Mouse (Mus musculus) CD4-positive, CD25-positive, alpha-beta regulatory T cell, adult 2 months (primary cell): Measurements from ENCODE around the gene Pxmp4.

ENCODE experiments used
- DNase-seq: peaks from one replicate; pipeline ENCODE4 v3.0.0-alpha.2; 2012; ENCODE audit warnings: low read depth, low spot score

The Pxmp4 gene

GRCm38 (mm10) chr2:154613118-154614115 lies 9.9 kb upstream of the Pxmp4 start, which contains the start of the genes Zfp341 and 4930519P11Rik:
Gene Zfp341 (plus strand): TSS chr2:154613297.
Gene 4930519P11Rik (minus strand): TSS chr2:154613437.
- peak; percentile 96 for DNase-seq

- peak; percentile 30 for DNase-seq
Measured at GRCm38 (mm10) chr2:154609050-154609767, 5.7 kb upstream of the Pxmp4 start.

GRCm38 (mm10) chr2:154606965-154607364 lies 3.5 kb upstream of the Pxmp4 start:
- no peak for DNase-seq

GRCm38 (mm10) chr2:154604156-154604555 lies 648 bp upstream of the Pxmp4 start:
- DNase-seq: peak; percentile 54

- peak; percentile 10 for DNase-seq
Measured at GRCm38 (mm10) chr2:154603007-154603637, 386 bp downstream of the Pxmp4 start.

- DNase-seq: no peak
Measured at GRCm38 (mm10) chr2:154601324-154601723, 2.2 kb downstream of the Pxmp4 start.

GRCm38 (mm10) chr2:154600586-154600985 lies 2.9 kb downstream of the Pxmp4 start:
- DNase-seq: no peak

- no peak for DNase-seq
Measured at GRCm38 (mm10) chr2:154597399-154597798, 6.1 kb downstream of the Pxmp4 start.

GRCm38 (mm10) chr2:154595775-154596174 lies 7.7 kb downstream of the Pxmp4 start:
- DNase-seq: no peak

- DNase-seq: peak; percentile 75
Measured at GRCm38 (mm10) chr2:154593025-154593424, 10.5 kb downstream of the Pxmp4 start.

- DNase-seq: no peak
Measured at GRCm38 (mm10) chr2:154591239-154591638, 12.3 kb downstream of the Pxmp4 start.

GRCm38 (mm10) chr2:154589051-154589450 lies 14.5 kb downstream of the Pxmp4 start:
- no peak for DNase-seq

GRCm38 (mm10) chr2:154586405-154586804 lies 17.1 kb downstream of the Pxmp4 start:
- peak; percentile 40 for DNase-seq

GRCm38 (mm10) chr2:154584931-154585601 lies 18.4 kb downstream of the Pxmp4 start:
- DNase-seq: no peak

GRCm38 (mm10) chr2:154583906-154584872 lies 19.3 kb downstream of the Pxmp4 start:
- no peak for DNase-seq

GRCm38 (mm10) chr2:154581421-154581820 lies 22.1 kb downstream of the Pxmp4 start:
- peak; percentile 25 for DNase-seq

GRCm38 (mm10) chr2:154580586-154580985 lies 22.9 kb downstream of the Pxmp4 start:
- DNase-seq: no peak

GRCm38 (mm10) chr2:154577744-154578067 lies 25.8 kb downstream of the Pxmp4 start:
- no peak for DNase-seq

GRCm38 (mm10) chr2:154576876-154577743 lies 26.4 kb downstream of the Pxmp4 start:
- DNase-seq: no peak
